Mouse (Mus musculus): ENCODE data around the gene Neurl2. TPM values are rescaled to one million over a fixed set of nuclear protein-coding genes. Genes with fewer than 3 reads are reported as not detected.

The Neurl2 gene
- polyA plus RNA-seq, 1 experiment from 2014 or later: 5.4 TPM

DNA sequence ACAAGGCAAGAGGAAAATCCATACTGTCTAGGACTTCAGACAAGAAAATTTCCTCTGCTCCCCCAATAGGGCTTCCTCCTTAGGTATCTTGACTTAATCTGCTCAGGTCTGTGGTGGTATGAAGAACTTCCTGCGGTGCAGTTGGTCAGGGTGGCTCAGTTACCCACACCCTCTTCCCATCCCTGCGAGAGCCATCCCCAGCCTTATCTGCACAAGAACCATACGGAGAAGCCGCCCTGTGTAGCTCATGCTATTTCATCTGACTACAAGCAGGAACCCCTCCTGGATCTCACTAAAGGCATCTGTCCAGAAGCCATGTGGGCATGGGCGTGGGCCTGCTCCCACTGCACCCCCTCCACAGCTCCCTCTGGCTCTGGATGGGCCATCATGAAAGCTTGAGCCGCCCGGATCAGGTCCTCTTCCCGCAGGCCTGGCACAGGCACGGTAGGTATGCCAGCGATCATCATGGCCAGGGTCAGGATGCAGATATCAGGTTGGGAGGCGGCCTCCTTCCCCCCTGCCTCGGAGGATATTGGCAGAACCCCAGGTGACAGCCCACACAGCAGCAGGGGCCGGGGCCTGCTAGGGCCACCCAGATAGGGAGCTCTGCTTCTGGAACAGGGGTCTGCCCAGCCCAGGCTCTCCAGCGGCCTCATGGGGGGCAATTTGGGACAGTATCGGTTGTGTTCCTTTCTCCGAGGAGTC lies 6.0 kb downstream of the Neurl2 start:
- Histone ChIP-seq H3K4me3 (no peak overlapping the region), H3K9ac (0 out of 2 replicates have a peak overlapping the region, but pooled peaks have one; percentile 43), H3K4me1 (replicated peaks) (peaks cover 18% of the 10 kb centered on the region), H3K36me3 (peaks cover 47% of the 10 kb centered on the region), H3K27me3 (no peaks in the 10 kb centered on the region), H3K4me2 (no peak overlapping the region), H3K27ac (no peak overlapping the region), H3K9me3 (no peaks in the 10 kb centered on the region)
- WGBS: 86% methylated on average over 16 of the region's 16 CpGs
- no peak for ATAC-seq (ENCODE audit: low FRiP score)

DNA sequence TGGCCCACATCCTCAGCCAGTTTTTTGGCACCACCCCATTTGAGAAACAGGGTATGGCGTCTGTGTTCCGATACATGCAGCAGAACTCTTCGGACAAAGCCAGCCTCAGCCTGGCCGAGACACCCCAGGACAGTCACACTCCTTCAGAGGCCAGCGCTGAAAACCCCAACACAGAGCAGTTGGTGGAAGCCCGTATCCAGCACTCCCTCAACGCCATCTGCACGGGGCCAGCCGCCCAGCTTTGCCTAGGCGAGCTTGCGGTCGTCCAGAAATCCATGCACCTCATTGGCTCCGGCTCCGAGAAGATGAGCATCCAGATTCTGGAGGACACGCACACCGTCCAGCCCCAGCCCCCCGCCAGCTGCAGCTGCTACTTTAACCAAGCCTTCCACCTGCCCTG lies 7.7 kb downstream of the Neurl2 start:
- Histone ChIP-seq H3K4me1 (replicated peaks) (peaks cover 24% of the 10 kb centered on the region), H3K27me3 (no peaks in the 10 kb centered on the region), H3K36me3 (peaks cover 61% of the 10 kb centered on the region), H3K9me3 (no peaks in the 10 kb centered on the region), H3K27ac (no peak overlapping the region), H3K9ac (no peak overlapping the region), H3K4me3 (no peak overlapping the region), H3K4me2 (no peak overlapping the region)
- no peak for ATAC-seq (ENCODE audit: low FRiP score)
- 95% methylated on average over 17 of the region's 17 CpGs for WGBS

DNA sequence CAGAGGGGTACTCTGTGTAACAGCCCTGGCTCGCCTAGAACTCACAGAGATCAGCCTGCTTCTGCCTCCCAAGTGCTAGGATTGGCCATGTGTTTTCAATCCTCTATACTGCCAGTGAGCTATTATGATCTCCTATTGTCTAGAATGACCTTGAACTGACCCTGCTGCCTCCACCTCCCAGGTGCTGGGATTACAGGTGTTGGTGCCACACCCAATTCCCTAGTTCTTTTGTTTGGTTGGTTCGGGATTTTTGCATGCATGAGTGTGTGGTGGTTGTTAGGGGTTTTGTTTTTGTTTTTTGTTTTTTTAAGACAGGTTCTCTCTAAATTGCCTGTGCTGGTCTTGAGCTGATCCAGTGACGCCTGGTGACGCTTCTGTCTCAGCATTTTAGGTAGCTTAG lies 9.3 kb downstream of the Neurl2 start:
- Histone ChIP-seq H3K9ac (0 out of 2 replicates have a peak overlapping the region, but pooled peaks have one; percentile 8), H3K4me1 (replicated peaks) (peaks cover 24% of the 10 kb centered on the region), H3K27me3 (no peaks in the 10 kb centered on the region), H3K4me3 (peak overlapping the region; percentile 72), H3K27ac (no peak overlapping the region), H3K36me3 (peaks cover 70% of the 10 kb centered on the region), H3K4me2 (peak overlapping the region; percentile 56), H3K9me3 (no peaks in the 10 kb centered on the region)
- 95% methylated on average over 4 of the region's 4 CpGs for whole genome bisulfite sequencing
- ATAC-seq (ENCODE audit: low FRiP score): no peak

DNA sequence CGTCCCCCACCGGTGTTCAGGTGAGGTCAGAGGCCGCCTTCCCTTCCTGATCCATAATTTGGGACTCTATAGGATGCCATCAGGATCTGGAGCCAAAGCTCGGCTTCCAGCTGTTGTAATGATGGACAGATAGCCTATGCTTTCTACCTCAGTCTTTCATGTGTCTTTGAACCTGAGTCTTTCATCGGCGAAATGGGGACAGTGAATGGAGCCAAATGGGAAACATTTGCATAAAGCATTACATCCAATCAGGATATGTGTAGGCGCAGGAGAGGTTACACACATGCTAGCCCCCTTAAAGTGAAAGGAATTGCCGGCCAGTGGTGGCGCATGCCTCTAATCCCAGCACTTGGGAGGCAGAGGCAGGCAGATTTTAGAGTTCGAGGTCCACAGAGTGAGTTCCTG lies 10.1 kb downstream of the Neurl2 start:
- peak overlapping the region; percentile 81 for H3K9ac ChIP-seq
- H3K27me3 ChIP-seq: no peaks in the 10 kb centered on the region
- peak overlapping the region; percentile 72 for H3K4me3 ChIP-seq
- H3K27ac ChIP-seq: peak overlapping the region; percentile 94
- 4% methylated on average over 10 of the region's 10 CpGs for WGBS
- H3K4me1 ChIP-seq (replicated peaks): peaks cover 24% of the 10 kb centered on the region
- ATAC-seq (ENCODE audit: low FRiP score): peak; percentile 74
- H3K36me3 ChIP-seq: peaks cover 63% of the 10 kb centered on the region
- H3K9me3 ChIP-seq: no peaks in the 10 kb centered on the region
- peak overlapping the region; percentile 56 for H3K4me2 ChIP-seq

DNA sequence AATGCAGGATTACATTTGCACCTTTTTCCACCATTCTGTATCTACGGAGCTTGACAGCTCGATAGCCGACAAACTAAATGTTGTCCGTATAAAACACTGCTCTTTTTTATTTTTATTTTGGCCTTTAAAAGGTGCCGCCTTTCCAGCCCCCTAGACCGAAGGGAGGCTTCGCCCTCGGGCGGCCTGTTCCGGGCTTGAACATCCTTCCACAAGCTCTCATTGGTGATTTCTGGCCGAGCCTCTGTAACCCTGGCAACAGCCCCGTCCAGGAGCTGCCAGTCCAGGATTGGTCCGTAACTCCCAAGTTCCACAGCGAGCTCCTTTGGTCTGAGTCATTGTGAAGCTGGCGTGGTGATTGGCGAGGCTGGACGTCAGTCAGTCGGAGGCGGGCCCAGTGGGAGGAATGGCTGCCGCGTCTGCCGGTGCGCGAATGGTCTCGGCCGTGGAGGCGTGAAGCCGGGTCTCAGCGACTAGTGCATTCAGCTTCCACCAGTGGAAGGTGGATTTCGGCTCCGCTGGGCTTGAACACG lies 10.6 kb downstream of the Neurl2 start, which contains the start of gene Zswim1:
Gene Zswim1 (plus strand): TSS at position 51 of the 530 bp plus-strand sequence.
- H3K36me3 ChIP-seq: peaks cover 58% of the 10 kb centered on the region
- peak; percentile 99 for ATAC-seq (ENCODE audit: low FRiP score)

DNA sequence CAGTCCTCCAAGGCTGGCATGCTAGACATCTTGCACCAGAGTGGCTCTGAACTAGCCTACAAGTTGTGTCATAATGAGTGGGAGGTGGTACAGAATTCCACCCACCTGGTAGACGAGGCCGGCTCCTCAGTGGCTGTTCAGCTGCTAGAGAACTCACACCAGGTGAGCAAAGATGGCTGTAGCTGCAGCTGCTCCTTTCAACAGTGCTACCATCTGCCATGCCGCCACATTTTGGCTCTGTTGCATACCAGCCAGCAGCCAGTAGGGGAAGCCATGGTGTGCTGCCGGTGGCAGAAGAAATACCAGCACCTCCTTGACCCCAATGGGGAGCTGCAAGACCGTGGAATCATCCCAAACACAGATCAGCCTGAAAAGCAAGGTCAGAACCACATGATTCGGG lies 12.2 kb downstream of the Neurl2 start:
- no peak overlapping the region for H3K4me3 ChIP-seq
- no peaks in the 10 kb centered on the region for H3K27me3 ChIP-seq
- H3K9me3 ChIP-seq: no peaks in the 10 kb centered on the region
- H3K4me2 ChIP-seq: no peak overlapping the region
- peaks cover 42% of the 10 kb centered on the region for H3K36me3 ChIP-seq
- 85% methylated on average over 6 of the region's 6 CpGs for WGBS
- no peak overlapping the region for H3K27ac ChIP-seq
- ATAC-seq (ENCODE audit: low FRiP score): no peak
- H3K9ac ChIP-seq: no peak overlapping the region; the same call in 1 of the 2 replicates
- H3K4me1 ChIP-seq (replicated peaks): peaks cover 23% of the 10 kb centered on the region

More for the DNA sequence above, 10.6 kb downstream of the Neurl2 start, which contains the start of gene Zswim1:
- Histone ChIP-seq H3K27ac (peak within 1 kb of the TSS; percentile 94), H3K9me3 (no peaks in the 10 kb centered on the region), H3K4me2 (peak within 1 kb of the TSS; percentile 56), H3K4me1 (replicated peaks) (peaks cover 24% of the 10 kb centered on the region), H3K9ac (peak within 1 kb of the TSS; percentile 81), H3K4me3 (peak within 1 kb of the TSS; percentile 72), H3K27me3 (no peaks in the 10 kb centered on the region)
- 1% methylated on average over 32 of the region's 32 CpGs for WGBS

DNA sequence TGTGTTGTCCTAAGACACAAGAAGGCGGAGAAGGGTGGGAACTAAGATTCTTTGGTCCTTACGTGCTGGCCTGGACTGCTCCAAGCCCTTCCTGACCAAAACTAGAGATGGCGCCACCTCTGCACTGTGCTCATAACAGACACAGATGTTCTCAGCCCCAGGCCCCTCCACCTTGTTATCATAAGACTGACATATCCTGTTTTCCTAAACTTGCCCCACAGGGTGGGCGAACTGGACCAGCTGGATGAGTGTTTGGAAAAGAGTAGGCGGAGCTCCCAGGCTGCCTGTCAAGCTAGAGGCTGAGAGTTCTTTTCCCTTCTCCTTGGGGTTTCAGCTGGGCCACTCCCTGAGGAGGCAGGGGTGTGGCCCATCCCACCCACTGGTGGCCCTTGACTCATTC lies 15.6 kb downstream of the Neurl2 start:
- peaks cover 9% of the 10 kb centered on the region for H3K4me1 ChIP-seq (replicated peaks)
- no peaks in the 10 kb centered on the region for H3K9me3 ChIP-seq
- ATAC-seq (ENCODE audit: low FRiP score): no peak
- no peak overlapping the region for H3K4me3 ChIP-seq
- WGBS: 75% methylated on average over 5 of the region's 5 CpGs
- no peak overlapping the region for H3K27ac ChIP-seq
- H3K9ac ChIP-seq: no peak overlapping the region
- H3K27me3 ChIP-seq: no peaks in the 10 kb centered on the region
- H3K4me2 ChIP-seq: no peak overlapping the region
- peaks cover 45% of the 10 kb centered on the region for H3K36me3 ChIP-seq

DNA sequence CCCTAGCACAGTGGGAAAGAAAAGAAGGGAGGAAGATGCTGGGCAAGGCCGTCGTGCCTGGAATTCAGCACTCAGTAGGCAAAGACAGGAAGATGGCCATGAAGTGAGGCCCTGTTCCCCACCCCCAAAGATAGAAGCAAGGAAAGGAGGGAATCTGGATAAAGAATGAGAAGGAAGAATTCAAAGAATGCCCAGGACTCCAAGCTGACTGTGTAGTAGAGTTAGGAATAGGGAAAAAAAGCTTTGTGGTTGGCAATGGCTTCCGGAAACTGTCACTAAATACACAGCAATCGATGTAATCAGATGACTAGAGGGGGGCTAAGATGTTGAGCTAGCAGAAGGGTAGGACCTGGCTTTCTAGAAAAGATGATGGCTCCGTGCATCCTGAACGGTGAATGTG lies 16.1 kb downstream of the Neurl2 start:
- no peaks in the 10 kb centered on the region for H3K27me3 ChIP-seq
- ATAC-seq (ENCODE audit: low FRiP score): no peak
- no peaks in the 10 kb centered on the region for H3K9me3 ChIP-seq
- H3K36me3 ChIP-seq: peaks cover 47% of the 10 kb centered on the region
- H3K4me1 ChIP-seq (replicated peaks): peaks cover 5% of the 10 kb centered on the region
- H3K4me2 ChIP-seq: no peak overlapping the region
- H3K4me3 ChIP-seq: no peak overlapping the region
- 83% methylated on average over 6 of the region's 6 CpGs for WGBS
- H3K9ac ChIP-seq: no peak overlapping the region
- no peak overlapping the region for H3K27ac ChIP-seq

DNA sequence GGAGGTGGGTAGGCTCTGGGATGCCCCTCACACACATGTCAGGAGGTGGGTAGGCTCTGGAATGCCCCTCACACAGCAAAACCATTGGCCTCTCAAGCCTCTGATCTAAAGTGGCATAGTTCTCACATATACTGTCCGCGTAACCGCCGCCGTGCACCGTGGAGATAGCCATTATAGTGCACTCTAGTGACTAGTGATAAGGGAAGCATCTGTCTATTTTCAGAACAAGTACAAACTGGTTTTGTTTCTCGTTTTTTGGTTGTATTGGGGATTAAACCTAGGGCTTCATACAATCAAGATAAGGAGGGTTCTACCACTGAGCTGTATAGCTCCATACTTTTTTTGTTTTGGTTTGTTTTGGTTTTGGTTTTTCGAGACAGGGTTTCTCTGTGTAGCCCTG lies 17.4 kb downstream of the Neurl2 start:
- no peaks in the 10 kb centered on the region for H3K27me3 ChIP-seq
- no peak overlapping the region for H3K4me2 ChIP-seq
- H3K36me3 ChIP-seq: peaks cover 37% of the 10 kb centered on the region
- H3K27ac ChIP-seq: no peak overlapping the region
- no peak overlapping the region for H3K9ac ChIP-seq
- 95% methylated on average over 8 of the region's 8 CpGs for WGBS
- H3K4me3 ChIP-seq: no peak overlapping the region
- no peaks in the 10 kb centered on the region for H3K4me1 ChIP-seq (replicated peaks)
- H3K9me3 ChIP-seq: no peaks in the 10 kb centered on the region
- ATAC-seq (ENCODE audit: low FRiP score): no peak

DNA sequence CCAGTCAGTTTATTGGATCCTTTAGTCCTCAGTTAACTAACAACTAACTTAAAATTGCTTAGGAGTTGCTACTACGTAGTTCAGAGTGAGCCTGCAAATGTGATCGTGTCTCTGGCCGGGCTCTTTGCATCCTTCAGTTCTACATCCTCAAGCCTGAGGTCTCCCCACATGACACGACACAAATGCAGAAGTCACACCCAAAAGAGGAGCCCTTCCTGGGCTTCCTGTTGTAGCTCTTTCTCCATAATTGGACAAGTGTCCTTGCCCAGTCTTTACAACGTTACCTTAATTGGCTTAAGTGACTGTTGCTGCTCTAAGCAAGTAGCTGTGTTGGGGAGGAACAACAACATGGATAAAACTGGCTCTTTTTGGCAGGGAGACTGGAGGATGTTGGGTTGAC lies 17.9 kb downstream of the Neurl2 start:
- Histone ChIP-seq H3K9ac (no peak overlapping the region), H3K36me3 (peaks cover 32% of the 10 kb centered on the region), H3K27ac (no peak overlapping the region), H3K4me1 (replicated peaks) (no peaks in the 10 kb centered on the region), H3K4me3 (no peak overlapping the region), H3K9me3 (no peaks in the 10 kb centered on the region), H3K4me2 (no peak overlapping the region), H3K27me3 (no peaks in the 10 kb centered on the region)
- no peak for ATAC-seq (ENCODE audit: low FRiP score)
- 94% methylated on average over 5 of the region's 5 CpGs for WGBS

DNA sequence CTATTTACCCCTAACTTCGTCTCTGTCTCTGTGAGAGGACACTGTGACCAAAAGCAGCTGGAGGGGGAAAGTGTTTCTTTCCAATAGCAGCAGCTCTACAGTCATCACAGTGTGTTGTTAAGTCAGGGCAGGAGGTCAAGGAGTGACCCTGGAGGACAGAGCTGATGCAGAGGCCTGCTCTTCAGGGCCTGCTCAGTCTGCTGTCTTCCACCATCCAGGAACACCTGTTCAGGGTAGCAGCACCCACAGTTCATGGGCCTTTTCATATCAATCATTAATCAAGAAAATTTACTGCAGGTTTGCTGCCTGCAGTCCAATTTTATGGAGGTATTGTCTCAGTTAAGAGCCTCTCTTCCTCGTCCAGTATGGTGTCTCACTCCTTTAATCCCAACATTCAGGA lies 19.7 kb downstream of the Neurl2 start:
- Histone ChIP-seq H3K9ac (no peak overlapping the region; the same call in 1 of the 2 replicates), H3K36me3 (peaks cover 39% of the 10 kb centered on the region), H3K4me3 (no peak overlapping the region), H3K4me1 (replicated peaks) (no peaks in the 10 kb centered on the region), H3K27ac (no peak overlapping the region), H3K27me3 (no peaks in the 10 kb centered on the region), H3K9me3 (no peaks in the 10 kb centered on the region), H3K4me2 (no peak overlapping the region)
- ATAC-seq (ENCODE audit: low FRiP score): no peak
- 76% methylated on average over 2 of the region's 2 CpGs for WGBS

DNA sequence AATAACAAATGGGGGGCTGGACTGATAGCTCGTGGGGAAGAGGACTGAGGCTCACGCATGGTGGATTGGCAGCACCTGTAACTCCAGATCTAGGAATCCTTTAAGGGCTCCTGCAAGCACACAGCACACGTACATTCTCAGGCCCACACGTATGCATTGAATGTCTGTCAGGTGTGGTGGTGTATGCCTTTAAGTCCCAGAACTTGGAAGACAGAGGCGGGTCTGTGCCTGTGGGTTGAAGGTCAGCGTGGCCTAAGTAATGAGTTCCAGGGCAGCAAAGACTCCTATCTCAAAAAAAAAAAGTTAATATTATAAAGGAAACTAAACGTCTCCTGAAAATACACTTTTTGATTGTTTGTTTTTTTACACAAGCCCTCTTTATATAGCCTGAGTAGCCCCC lies 26.6 kb downstream of the Neurl2 start:
- Histone ChIP-seq H3K4me3 (peak overlapping the region; percentile 84; the same call in 1 of the 2 replicates), H3K9ac (no peak overlapping the region), H3K4me2 (peak overlapping the region; percentile 66), H3K36me3 (peaks cover 25% of the 10 kb centered on the region), H3K27ac (no peak overlapping the region), H3K27me3 (no peaks in the 10 kb centered on the region), H3K9me3 (no peaks in the 10 kb centered on the region), H3K4me1 (replicated peaks) (peaks cover 49% of the 10 kb centered on the region)
- ATAC-seq (ENCODE audit: low FRiP score): no peak
- WGBS: 86% methylated on average over 7 of the region's 7 CpGs

DNA sequence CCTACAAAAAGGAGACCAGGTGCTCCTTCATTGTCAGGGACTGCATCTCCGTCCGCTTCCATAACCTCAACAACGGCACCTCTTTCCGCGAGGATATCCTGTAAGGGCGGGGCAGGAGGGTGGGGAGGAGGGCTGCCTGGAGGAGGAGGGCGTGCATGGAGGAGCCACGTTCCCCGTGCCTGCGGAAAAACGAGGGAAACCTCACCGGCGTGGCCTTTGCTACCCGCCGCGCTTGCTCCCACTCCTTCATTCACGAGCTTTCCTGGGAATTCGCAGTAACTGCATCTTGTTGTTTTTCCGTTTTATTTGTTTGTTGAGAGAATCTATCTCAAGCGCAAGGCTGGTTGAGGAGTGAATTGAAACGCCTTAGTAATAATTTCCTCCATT lies 27.9 kb downstream of the Neurl2 start:
- WGBS: 1% methylated on average over 21 of the region's 21 CpGs

More for the DNA sequence above, 27.9 kb downstream of the Neurl2 start:
- H3K4me1 ChIP-seq (replicated peaks): peaks cover 49% of the 10 kb centered on the region
- no peak for ATAC-seq (ENCODE audit: low FRiP score)
- H3K4me3 ChIP-seq: peak overlapping the region; percentile 84
- no peaks in the 10 kb centered on the region for H3K9me3 ChIP-seq
- peak overlapping the region; percentile 85 for H3K9ac ChIP-seq
- H3K4me2 ChIP-seq: peak overlapping the region; percentile 66
- peaks cover 38% of the 10 kb centered on the region for H3K36me3 ChIP-seq
- H3K27me3 ChIP-seq: no peaks in the 10 kb centered on the region
- peak overlapping the region; percentile 93 for H3K27ac ChIP-seq

Data from hindbrain, embryonic 13.5 days (tissue).